Mouse (Mus musculus) stomach, embryonic 14.5 days (tissue): ENCODE data around the gene Hoxb8. TPM values are rescaled to one million over a fixed set of nuclear protein-coding genes. Genes with fewer than 3 reads are reported as not detected.

Experiments used
- ATAC-seq: fragments of 200-750 bp; cut with Nextera tagmentation; 2 replicates; pipeline ENCODE4 v1.8.0; 2017; ENCODE audit warnings: low read depth, moderate TSS enrichment; ENCODE audit not compliant: insufficient number of reproducible peaks, insufficient read depth, low FRiP score
- H3K27ac ChIP-seq: fragments of 300-500 bp; sonication (generic); 2 replicates; pipeline ENCODE4 v1.5.1; 2014; ENCODE audit warnings: mild to moderate bottlenecking, low read length, moderate library complexity, mixed read lengths
- H3K27me3 ChIP-seq: fragments of 300-500 bp; sonication (generic); 2 replicates; pipeline ENCODE4 v1.6.1; 2014; ENCODE audit warnings: low read length, control low read depth, mixed read lengths; ENCODE audit not compliant: control insufficient read depth, insufficient read depth
- H3K36me3 ChIP-seq: fragments of 300-500 bp; sonication (generic); 2 replicates; pipeline ENCODE4 v1.6.1; 2014; ENCODE audit warnings: mild to moderate bottlenecking, control low read depth, low read length, moderate library complexity, mixed read lengths; ENCODE audit not compliant: control insufficient read depth, insufficient read depth
- H3K4me1 ChIP-seq: fragments of 300-500 bp; sonication (generic); 2 replicates; pipeline ENCODE4 v1.6.1; 2014; ENCODE audit warnings: low read length, control low read depth, mixed read lengths; ENCODE audit not compliant: control insufficient read depth, insufficient read depth
- H3K4me2 ChIP-seq: fragments of 300-500 bp; sonication (generic); replicated peaks from 2 replicates; pipeline ENCODE4 v1.6.1; 2014; ENCODE audit warnings: low read depth, low read length, control low read depth
- H3K4me3 ChIP-seq: fragments of 300-500 bp; sonication (generic); 2 replicates; pipeline ENCODE4 v1.5.1; 2014; ENCODE audit warnings: low read depth, low read length, control low read depth
- H3K9ac ChIP-seq: fragments of 300-500 bp; sonication (generic); replicated peaks from 2 replicates; pipeline ENCODE4 v1.6.1; 2014; ENCODE audit warnings: low read depth, mild to moderate bottlenecking, control low read depth, low read length, moderate library complexity, mixed read lengths
- H3K9me3 ChIP-seq: fragments of 300-500 bp; sonication (generic); 2 replicates; pipeline ENCODE4 v1.6.1; 2016; ENCODE audit warnings: low read depth, low read length, control low read depth; ENCODE audit not compliant: control insufficient read depth
- WGBS: fragments of 180-500 bp; shearing (Covaris S2); extraction: QIAGEN DNeasy Blood & Tissue Kit; methylation state at CpG from one replicate; pipeline ENCODE4 v1.1.7; 2014; 5-methylcytosine and 5-hydroxymethylcytosine counted together
- polyA plus RNA-seq: library from polyadenylated mRNA; unstranded; fragments of >200 nt; fragmentation: Nextera tagmentation; extraction: Ambion mirVana; gene quantifications from 2 replicates; pipeline ENCODE4 v1.2.1, GENCODE M21; 2014

Gene Hoxb8
- polyA plus RNA-seq, 1 experiment from 2014 or later = 2.3 TPM

GRCm38 (mm10) chr11:96292565-96293301 is 11.0 kb downstream of the Hoxb8 start:
- H3K27ac ChIP-seq = peak overlapping the region; percentile 73; the same call in 1 of the 2 replicates
- no peak for ATAC-seq
- H3K4me3 ChIP-seq = peak overlapping the region; percentile 38
- H3K9ac ChIP-seq = peak overlapping the region; percentile 37
- no peaks in the 10 kb centered on the region for H3K36me3 ChIP-seq
- H3K4me1 ChIP-seq = peaks cover 4% of the 10 kb centered on the region; the same call in 1 of the 2 replicates
- H3K27me3 ChIP-seq = peaks cover 41% of the 10 kb centered on the region; the same call in 1 of the 2 replicates
- 6% methylated on average over 12 of the region's 12 CpGs for WGBS
- H3K4me2 ChIP-seq = peak overlapping the region; percentile 52
- H3K9me3 ChIP-seq = no peaks in the 10 kb centered on the region

DNA sequence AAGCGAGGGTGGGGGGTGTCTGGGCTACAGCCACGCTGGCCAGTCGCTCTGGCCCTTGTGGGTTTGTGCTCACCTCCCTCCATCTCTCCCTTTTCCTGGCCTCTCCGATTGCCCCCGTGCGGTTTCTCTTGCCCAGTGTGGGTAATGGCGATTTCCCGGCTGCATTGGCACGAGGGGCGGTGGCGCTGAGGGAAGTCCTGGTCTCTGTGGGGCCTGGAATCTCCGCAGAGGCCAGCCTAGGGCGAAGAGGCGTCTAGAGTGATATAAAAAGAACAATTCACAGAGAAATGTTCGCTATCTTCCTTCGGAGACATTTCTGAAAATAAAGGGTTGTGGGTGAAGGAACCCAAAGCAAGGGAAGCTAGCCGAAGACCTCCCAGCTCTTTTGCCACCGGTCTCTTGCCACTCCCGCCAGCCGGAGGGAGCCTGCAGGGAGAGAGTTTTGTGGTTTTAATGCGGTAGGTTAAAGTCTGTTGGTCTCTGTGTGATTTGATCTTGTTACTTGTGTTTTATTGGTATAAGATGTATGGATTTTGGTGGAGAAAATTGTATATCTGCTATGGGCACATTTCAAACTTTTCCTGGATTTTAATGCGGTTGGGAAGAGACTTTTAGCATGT is 11.7 kb downstream of the Hoxb8 start:
- Histone ChIP-seq H3K9me3 (no peaks in the 10 kb centered on the region), H3K9ac (peak overlapping the region; percentile 37), H3K36me3 (no peaks in the 10 kb centered on the region), H3K4me3 (peak overlapping the region; percentile 38), H3K4me1 (peaks cover 4% of the 10 kb centered on the region; the same call in 1 of the 2 replicates), H3K4me2 (peak overlapping the region; percentile 52), H3K27ac (peak overlapping the region; percentile 73; the same call in 1 of the 2 replicates), H3K27me3 (peaks cover 34% of the 10 kb centered on the region; the same call in 1 of the 2 replicates)
- ATAC-seq = no peak
- WGBS = 8% methylated on average over 22 of the region's 22 CpGs

GRCm38 (mm10) chr11:96294245-96295091 is 12.8 kb downstream of the Hoxb8 start:
- no peaks in the 10 kb centered on the region for H3K9me3 ChIP-seq
- H3K4me3 ChIP-seq = peak overlapping the region; percentile 38
- 1% methylated on average over 32 of the region's 32 CpGs for WGBS
- peaks cover 4% of the 10 kb centered on the region; the same call in 1 of the 2 replicates for H3K4me1 ChIP-seq
- H3K27me3 ChIP-seq = peaks cover 30% of the 10 kb centered on the region; the same call in 1 of the 2 replicates
- H3K4me2 ChIP-seq = peak overlapping the region; percentile 52
- H3K36me3 ChIP-seq = no peaks in the 10 kb centered on the region
- peak overlapping the region; percentile 37 for H3K9ac ChIP-seq
- ATAC-seq = peak; percentile 50; the same call in 1 of the 2 replicates
- H3K27ac ChIP-seq = peak overlapping the region; percentile 52; the same call in 1 of the 2 replicates

- Histone ChIP-seq H3K4me3 (peak overlapping the region; percentile 38), H3K9ac (peak overlapping the region; percentile 53), H3K36me3 (no peaks in the 10 kb centered on the region), H3K4me1 (peaks cover 4% of the 10 kb centered on the region; the same call in 1 of the 2 replicates), H3K27me3 (peaks cover 37% of the 10 kb centered on the region), H3K4me2 (peak overlapping the region; percentile 52), H3K9me3 (no peaks in the 10 kb centered on the region), H3K27ac (peak overlapping the region; percentile 70; the same call in 1 of the 2 replicates)
- 1% methylated on average over 30 of the region's 30 CpGs for WGBS
- no peak for ATAC-seq
Measured at GRCm38 (mm10) chr11:96295092-96295835, 13.6 kb downstream of the Hoxb8 start.

DNA sequence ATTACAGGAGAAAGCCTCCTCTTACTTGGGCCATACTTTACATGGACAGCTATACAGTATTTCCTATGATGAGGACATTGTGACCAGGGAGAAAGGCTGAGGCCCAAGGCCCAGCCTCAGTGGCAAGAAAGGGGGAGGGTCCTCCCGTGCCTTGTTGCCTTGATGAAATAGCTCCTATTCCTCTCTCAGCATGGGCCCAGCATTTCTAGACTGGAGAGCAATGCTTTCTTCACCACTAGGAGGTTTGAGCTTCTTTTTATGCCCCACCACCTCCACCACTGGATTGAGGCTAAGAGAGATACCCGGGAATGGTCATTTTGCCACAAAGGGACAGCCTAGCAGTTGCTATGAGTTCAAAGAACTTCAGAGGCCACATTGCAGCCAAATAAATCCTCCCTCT is 15.3 kb downstream of the Hoxb8 start:
- no peak for ATAC-seq
- Histone ChIP-seq H3K4me3 (no peak overlapping the region), H3K9ac (no peak overlapping the region), H3K9me3 (no peaks in the 10 kb centered on the region), H3K27ac (no peak overlapping the region), H3K36me3 (no peaks in the 10 kb centered on the region), H3K27me3 (peaks cover 38% of the 10 kb centered on the region), H3K4me1 (peaks cover 7% of the 10 kb centered on the region; the same call in 1 of the 2 replicates), H3K4me2 (peak overlapping the region; percentile 15)
- 29% methylated on average over 2 of the region's 2 CpGs for WGBS

DNA sequence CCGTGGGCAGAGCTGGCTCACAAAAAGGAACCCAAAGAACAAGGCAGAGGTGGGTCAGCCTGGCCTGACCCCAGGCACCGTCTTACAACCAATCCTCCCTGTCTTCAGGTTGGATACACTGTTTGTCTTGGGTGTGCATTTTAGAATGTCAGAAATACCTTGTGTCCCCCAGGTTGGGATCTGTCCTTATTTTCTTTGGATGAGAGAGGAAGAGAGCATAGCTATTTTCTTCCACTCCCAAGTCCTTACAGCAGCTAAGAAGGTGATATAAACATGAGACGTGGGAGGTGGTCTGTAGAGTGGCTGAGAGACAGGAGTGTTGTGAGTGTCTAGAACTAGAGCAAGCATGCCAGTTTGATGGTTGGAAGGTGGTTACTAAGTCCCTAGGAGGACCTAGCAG is 15.7 kb downstream of the Hoxb8 start:
- no peak overlapping the region for H3K4me3 ChIP-seq
- no peak overlapping the region for H3K9ac ChIP-seq
- peaks cover 36% of the 10 kb centered on the region for H3K27me3 ChIP-seq
- no peaks in the 10 kb centered on the region for H3K36me3 ChIP-seq
- no peak for ATAC-seq
- H3K4me2 ChIP-seq = peak overlapping the region; percentile 15; the same call in 1 of the 2 replicates
- WGBS = 21% methylated on average over 3 of the region's 3 CpGs
- H3K9me3 ChIP-seq = no peaks in the 10 kb centered on the region
- H3K4me1 ChIP-seq = peaks cover 7% of the 10 kb centered on the region; the same call in 1 of the 2 replicates
- H3K27ac ChIP-seq = no peak overlapping the region

- Histone ChIP-seq H3K9ac (no peak overlapping the region), H3K4me1 (peaks cover 7% of the 10 kb centered on the region; the same call in 1 of the 2 replicates), H3K9me3 (no peaks in the 10 kb centered on the region), H3K4me2 (peak overlapping the region; percentile 95; the same call in 1 of the 2 replicates), H3K4me3 (0 out of 2 replicates have a peak overlapping the region, but pooled peaks have one; percentile 47), H3K27ac (peak overlapping the region; percentile 100; the same call in 1 of the 2 replicates), H3K27me3 (peaks cover 30% of the 10 kb centered on the region), H3K36me3 (no peaks in the 10 kb centered on the region)
- WGBS = 17% methylated on average over 11 of the region's 11 CpGs
- no peak for ATAC-seq
Measured at GRCm38 (mm10) chr11:96297968-96298635, 16.4 kb downstream of the Hoxb8 start.
